ENCODE assay signal across 25 mouse cellular contexts in the genomic region with DNA sequence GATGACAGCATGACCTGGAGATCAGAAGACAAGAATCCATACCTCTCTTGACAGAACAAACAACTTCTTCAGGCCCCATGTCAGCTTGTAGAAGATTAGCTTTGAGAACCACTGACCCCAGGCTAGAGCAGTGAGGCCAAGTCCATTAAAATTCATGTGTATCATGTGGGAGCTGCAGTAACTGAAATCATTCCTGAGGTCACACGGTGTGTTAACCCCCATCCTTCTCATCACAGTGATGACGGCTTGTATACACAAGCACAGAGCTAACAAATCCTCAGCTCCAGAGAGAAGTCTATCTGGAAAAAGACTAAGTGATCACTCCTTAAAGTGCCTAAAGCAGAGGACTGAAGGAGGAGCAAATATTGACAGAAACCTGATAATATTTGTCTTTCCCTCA.
DNase-seq lines count a peak whose midpoint lies in the region; ATAC-seq and TF ChIP-seq lines count a peak whose summit lies in the region.
"Had no signal": no experiment of that assay in that cellular context is flagged by ENCODE, and none has a peak within 500 bp of the region (broad histone marks: within the 10 kb centered on the region; RNA-seq: fewer than 3 reads in every experiment).

No protein-coding gene starts in this region.

- ATAC-seq in midbrain, embryonic 11.5 days (ENCODE audit: low FRiP score), result peak; percentile 89
- ATAC-seq in midbrain, postnatal 0 days (ENCODE audit: low FRiP score), result no peak
- no peak for ATAC-seq in embryonic facial prominence, embryonic 13.5 days (ENCODE audit: insufficient number of reproducible peaks, insufficient read depth, low FRiP score, low TSS enrichment, low read depth)
- no peak for ATAC-seq in forebrain, postnatal 0 days
- ATAC-seq: activated CD4-positive, CD25-positive, alpha-beta regulatory T cell, adult 4 months; CD4-positive, CD25-positive, alpha-beta regulatory T cell, adult 4 months; forebrain, embryonic 14.5 days; hindbrain, postnatal 0 days; inflammation-experienced regulatory T-cells, adult 6 months; intestine, postnatal 0 days had no signal

- H3K9me3 ChIP-seq in midbrain, embryonic 11.5 days (ENCODE audit: control insufficient read depth, low read length), result no peaks in the 10 kb centered on the region
- no peaks in the 10 kb centered on the region for H3K9me3 ChIP-seq in midbrain, postnatal 0 days (ENCODE audit: low read length)
- H3K9me3 ChIP-seq in embryonic facial prominence, embryonic 13.5 days, result no peaks in the 10 kb centered on the region
- no peaks in the 10 kb centered on the region for H3K9me3 ChIP-seq in limb, embryonic 10.5 days (replicated peaks)
- H3K9me3 ChIP-seq in forebrain, postnatal 0 days (ENCODE audit: low read length), result no peaks in the 10 kb centered on the region
- H3K9me3 ChIP-seq: heart, embryonic 12.5 days; heart, embryonic 15.5 days had no signal

- no peaks in the 10 kb centered on the region for H3K27me3 ChIP-seq in midbrain, embryonic 11.5 days (ENCODE audit: control insufficient read depth, insufficient read depth, low read length)
- no peaks in the 10 kb centered on the region for H3K27me3 ChIP-seq in midbrain, postnatal 0 days (ENCODE audit: insufficient read depth, low read length)
- H3K27me3 ChIP-seq in embryonic facial prominence, embryonic 13.5 days, result no peaks in the 10 kb centered on the region
- H3K27me3 ChIP-seq in limb, embryonic 10.5 days (ENCODE audit: low read depth, poor library complexity, severe bottlenecking), result no peaks in the 10 kb centered on the region
- H3K27me3 ChIP-seq in forebrain, postnatal 0 days (ENCODE audit: insufficient read depth, low read length), result no peaks in the 10 kb centered on the region
- H3K27me3 ChIP-seq: heart, embryonic 12.5 days; heart, embryonic 15.5 days had no signal

- H3K4me1 ChIP-seq in midbrain, embryonic 11.5 days (ENCODE audit: control insufficient read depth, insufficient read depth, low read length), result no peaks in the 10 kb centered on the region
- H3K4me1 ChIP-seq in midbrain, postnatal 0 days (ENCODE audit: insufficient read depth, low read length), result no peaks in the 10 kb centered on the region
- H3K4me1 ChIP-seq in embryonic facial prominence, embryonic 13.5 days, result peaks cover 38% of the 10 kb centered on the region
- peaks cover 40% of the 10 kb centered on the region for H3K4me1 ChIP-seq in limb, embryonic 10.5 days
- H3K4me1 ChIP-seq in forebrain, postnatal 0 days (ENCODE audit: insufficient read depth), result no peaks in the 10 kb centered on the region
- H3K4me1 ChIP-seq: heart, embryonic 12.5 days; heart, embryonic 15.5 days had no signal

- no peak overlapping the region for H3K4me3 ChIP-seq in midbrain, embryonic 11.5 days (ENCODE audit: low read depth, low read length)
- H3K4me3 ChIP-seq in midbrain, postnatal 0 days (ENCODE audit: low read depth, low read length), result no peak overlapping the region
- no peak overlapping the region for H3K4me3 ChIP-seq in embryonic facial prominence, embryonic 13.5 days
- H3K4me3 ChIP-seq in limb, embryonic 10.5 days, result no peak overlapping the region
- no peak overlapping the region for H3K4me3 ChIP-seq in forebrain, postnatal 0 days (ENCODE audit: low read depth, low read length)
- H3K4me3 ChIP-seq: heart, embryonic 12.5 days; heart, embryonic 15.5 days had no signal

- H3K9ac ChIP-seq in midbrain, embryonic 11.5 days (ENCODE audit: low read length), result no peak overlapping the region
- H3K9ac ChIP-seq in midbrain, postnatal 0 days (replicated peaks; ENCODE audit: low read length, poor library complexity, severe bottlenecking), result no peak overlapping the region
- no peak overlapping the region for H3K9ac ChIP-seq in embryonic facial prominence, embryonic 13.5 days
- H3K9ac ChIP-seq in forebrain, postnatal 0 days, result no peak overlapping the region
- H3K9ac ChIP-seq: heart, embryonic 12.5 days; heart, embryonic 15.5 days; hindbrain, embryonic 14.5 days had no signal

- H3K36me3 ChIP-seq in midbrain, embryonic 11.5 days (ENCODE audit: control insufficient read depth, insufficient read depth, low read length), result no peaks in the 10 kb centered on the region
- no peaks in the 10 kb centered on the region for H3K36me3 ChIP-seq in midbrain, postnatal 0 days (ENCODE audit: insufficient read depth, low read length)
- no peaks in the 10 kb centered on the region for H3K36me3 ChIP-seq in embryonic facial prominence, embryonic 13.5 days
- no peaks in the 10 kb centered on the region for H3K36me3 ChIP-seq in limb, embryonic 10.5 days
- no peaks in the 10 kb centered on the region for H3K36me3 ChIP-seq in forebrain, postnatal 0 days (ENCODE audit: insufficient read depth)
- H3K36me3 ChIP-seq: heart, embryonic 12.5 days; heart, embryonic 15.5 days had no signal

- H3K4me2 ChIP-seq in midbrain, embryonic 11.5 days, result no peak overlapping the region
- no peak overlapping the region for H3K4me2 ChIP-seq in midbrain, postnatal 0 days (ENCODE audit: low read depth, low read length, poor library complexity, severe bottlenecking)
- no peak overlapping the region for H3K4me2 ChIP-seq in embryonic facial prominence, embryonic 13.5 days
- H3K4me2 ChIP-seq in forebrain, postnatal 0 days (ENCODE audit: low read depth), result no peak overlapping the region
- H3K4me2 ChIP-seq: heart, embryonic 12.5 days; heart, embryonic 15.5 days; hindbrain, embryonic 14.5 days had no signal

- DNase-seq in midbrain, embryonic 11.5 days (ENCODE audit: low spot score, missing footprints), result no peak
- DNase-seq in midbrain, postnatal 0 days (ENCODE audit: low spot score), result no peak
- peak; percentile 85 for DNase-seq in NIH3T3 (ENCODE audit: low read depth)
- DNase-seq in limb, embryonic 10.5 days (ENCODE audit: low spot score), result no peak
- DNase-seq in testis, postnatal 14 days (ENCODE audit: low spot score), result no peak
- DNase-seq in forebrain, postnatal 0 days, result no peak
- DNase-seq: adrenal gland, adult 8-10 months; adrenal gland, postnatal 25 days; cerebellum, adult 11-12 months; cerebellum, adult 8-10 months; cerebellum, postnatal 14 days; gastrocnemius, postnatal 25 days; heart, adult 18-20 months; heart, postnatal 14 days; heart, postnatal 4 days had no signal

- TF ChIP-seq CTCF in midbrain, postnatal 0 days (IDR thresholded peaks at IDR 0.05), result no peak
- TF ChIP-seq CTCF in forebrain, postnatal 0 days (IDR thresholded peaks at IDR 0.05; ENCODE audit: low read depth), result no peak

- WGBS in midbrain, embryonic 11.5 days, result 57% methylated on average over 2 of the region's 2 CpGs
- 56% methylated on average over 2 of the region's 2 CpGs for WGBS in midbrain, postnatal 0 days
- whole genome bisulfite sequencing in embryonic facial prominence, embryonic 13.5 days, result 25% methylated on average over 2 of the region's 2 CpGs
- WGBS in limb, embryonic 10.5 days, result 67% methylated on average over 2 of the region's 2 CpGs
- WGBS in forebrain, postnatal 0 days, result 79% methylated on average over 2 of the region's 2 CpGs

- no peak overlapping the region for H3K27ac ChIP-seq in midbrain, embryonic 11.5 days (ENCODE audit: low read depth, low read length)
- no peak overlapping the region for H3K27ac ChIP-seq in midbrain, postnatal 0 days (ENCODE audit: low read depth, low read length)
- peak overlapping the region; percentile 68 for H3K27ac ChIP-seq in embryonic facial prominence, embryonic 13.5 days
- H3K27ac ChIP-seq in limb, embryonic 10.5 days, result peak overlapping the region; percentile 57; the same call in 1 of the 2 replicates
- H3K27ac ChIP-seq in forebrain, postnatal 0 days (ENCODE audit: low read depth, low read length), result no peak overlapping the region
- H3K27ac ChIP-seq: heart, embryonic 15.5 days; hindbrain, embryonic 14.5 days; hindbrain, postnatal 0 days had no signal

Comparison
In these comparisons a context has a peak if more than half of its experiments do, and no peak if none do; other contexts are left out.
1. H3K27ac ChIP-seq: peak in embryonic facial prominence, embryonic 13.5 days (single experiment) and limb, embryonic 10.5 days (single experiment); none in midbrain, embryonic 11.5 days (single experiment), midbrain, postnatal 0 days (single experiment) and forebrain, postnatal 0 days (single experiment).